Mouse (Mus musculus) MEL (cell line): ENCODE results near the gene Zfp513. TPM values are rescaled to one million over a fixed set of nuclear protein-coding genes. Genes with fewer than 3 reads are reported as not detected.

Experiments
- DNase-seq: peaks from one replicate; pipeline ENCODE4 v3.0.0; 2011; ENCODE audit warnings: low read depth, low spot score
- H3K27ac ChIP-seq: 2 replicates; pipeline ENCODE4 v1.5.1; 2012; ENCODE audit warnings: low read depth, mild to moderate bottlenecking, control low read depth, low read length, moderate library complexity; ENCODE audit not compliant: control insufficient read depth
- H3K27me3 ChIP-seq, 2 experiments: fragments of 150-350 bp in 1 of 2; sonication (generic) in 1 of 2; 2 replicates each; pipeline ENCODE4 v1.6.1; 2012; ENCODE audit warnings: low read length in 2 of 2, mild to moderate bottlenecking in 2 of 2, improper control_type of control experiment in 1 of 2, moderate library complexity in 1 of 2; ENCODE audit not compliant: insufficient read depth in 2 of 2, control insufficient read depth in 1 of 2
- H3K36me3 ChIP-seq, 2 experiments: 2 replicates each; pipeline ENCODE4 v1.6.1; 2012 to 2014; ENCODE audit warnings: low read length in 2 of 2, improper control_type of control experiment in 1 of 2, inconsistent platforms in 1 of 2, mild to moderate bottlenecking in 1 of 2; ENCODE audit not compliant: insufficient read depth in 2 of 2, control insufficient read depth in 1 of 2
- H3K4me1 ChIP-seq, 2 experiments: fragments of 150-350 bp in 1 of 2; sonication (generic) in 1 of 2; 2 replicates each; pipeline ENCODE4 v1.6.1; 2012; ENCODE audit warnings: low read length in 2 of 2, improper control_type of control experiment in 1 of 2, mild to moderate bottlenecking in 1 of 2; ENCODE audit not compliant: insufficient read depth in 2 of 2, control insufficient read depth in 1 of 2
- H3K4me3 ChIP-seq, 2 experiments: fragments of 150-350 bp in 1 of 2; sonication (generic) in 1 of 2; 2 replicates each; pipeline ENCODE4 v1.5.1; 2012; ENCODE audit warnings: low read depth in 2 of 2, low read length in 2 of 2, mild to moderate bottlenecking in 2 of 2, moderate library complexity in 2 of 2, control low read depth in 1 of 2, improper control_type of control experiment in 1 of 2; ENCODE audit not compliant: control insufficient read depth in 1 of 2, insufficient read depth in 1 of 2
- H3K79me2 ChIP-seq: 2 replicates; pipeline ENCODE4 v1.6.1; 2012; ENCODE audit warnings: mild to moderate bottlenecking, low read length, moderate library complexity; ENCODE audit not compliant: control insufficient read depth, poor library complexity, insufficient read depth
- H3K9ac ChIP-seq: 2 replicates; pipeline ENCODE4 v1.6.1; 2012; ENCODE audit warnings: low read depth, mild to moderate bottlenecking, control low read depth, low read length, moderate library complexity; ENCODE audit not compliant: control insufficient read depth, poor library complexity, severe bottlenecking
- H3K9me3 ChIP-seq: fragments of 150-350 bp; sonication (generic); replicated peaks from 2 replicates; pipeline ENCODE4 v1.6.1; 2012; ENCODE audit warnings: mild to moderate bottlenecking, low read length, improper control_type of control experiment, moderate library complexity; ENCODE audit not compliant: insufficient read depth
- BHLHE40 ChIP-seq: IDR thresholded peaks from 2 replicates; pipeline ENCODE4 v1.6.1; 2012; ENCODE audit warnings: low read depth, mild to moderate bottlenecking, inconsistent platforms, low read length, improper control_type of control experiment, borderline replicate concordance
- CHD1 ChIP-seq: IDR thresholded peaks from 2 replicates; pipeline ENCODE4 v1.6.1; 2012; ENCODE audit warnings: low read depth, mild to moderate bottlenecking, inconsistent platforms, low read length, improper control_type of control experiment
- CHD2 ChIP-seq: IDR thresholded peaks from 2 replicates; pipeline ENCODE4 v1.6.1; 2011; ENCODE audit warnings: low read length, improper control_type of control experiment
- CTCF ChIP-seq, 3 experiments: IDR thresholded peaks in 2 of 3; conservative IDR thresholded peaks in 1 of 3; 2 replicates each; pipeline ENCODE4 v1.5.1; 2011 to 2012; ENCODE audit warnings: low read length in 3 of 3, low read depth in 2 of 3, mild to moderate bottlenecking in 2 of 3, improper control_type of control experiment in 1 of 3, inconsistent platforms in 1 of 3, mixed read lengths in 1 of 3, moderate library complexity in 1 of 3; ENCODE audit not compliant: control insufficient read depth in 1 of 3, insufficient read depth in 1 of 3, poor library complexity in 1 of 3, severe bottlenecking in 1 of 3
- E2F4 ChIP-seq: IDR thresholded peaks from 2 replicates; pipeline ENCODE4 v1.6.1; 2011; ENCODE audit warnings: low read depth, low read length, improper control_type of control experiment, borderline replicate concordance
- EP300 ChIP-seq, 2 experiments: IDR thresholded peaks; 2 replicates each; pipeline ENCODE4 v1.6.1; 2011; ENCODE audit warnings: improper control_type of control experiment in 2 of 2, low read length in 2 of 2, low read depth in 1 of 2, mild to moderate bottlenecking in 1 of 2
- ETS1 ChIP-seq: IDR thresholded peaks from 2 replicates; pipeline ENCODE4 v1.6.1; 2012; ENCODE audit warnings: low read depth, mild to moderate bottlenecking, inconsistent platforms, low read length, improper control_type of control experiment, moderate library complexity
- GATA1 ChIP-seq: IDR thresholded peaks from 2 replicates; pipeline ENCODE4 v1.6.1; 2011; ENCODE audit warnings: low read depth, low read length, improper control_type of control experiment
- HCFC1 ChIP-seq: IDR thresholded peaks from 2 replicates; pipeline ENCODE4 v1.6.1; 2012; ENCODE audit warnings: low read depth, mild to moderate bottlenecking, inconsistent platforms, low read length, improper control_type of control experiment, moderate library complexity
- KAT2A ChIP-seq: conservative IDR thresholded peaks from 2 replicates; pipeline ENCODE4 v1.6.1; 2012; ENCODE audit warnings: low read depth, low read length, improper control_type of control experiment, inconsistent platforms
- MAFK ChIP-seq: IDR thresholded peaks from 2 replicates; pipeline ENCODE4 v1.6.1; 2011; ENCODE audit warnings: low read depth, mild to moderate bottlenecking, low read length, improper control_type of control experiment, borderline replicate concordance
- MAX ChIP-seq: IDR thresholded peaks from 2 replicates; pipeline ENCODE4 v1.6.1; 2011; ENCODE audit warnings: low read length, improper control_type of control experiment
- MAZ ChIP-seq: IDR thresholded peaks from 2 replicates; pipeline ENCODE4 v1.6.1; 2012; ENCODE audit warnings: low read depth, mild to moderate bottlenecking, inconsistent platforms, low read length, improper control_type of control experiment
- MEF2A ChIP-seq: IDR thresholded peaks from 2 replicates; pipeline ENCODE4 v1.6.1; 2014; ENCODE audit warnings: low read depth, mild to moderate bottlenecking, inconsistent platforms, low read length, improper control_type of control experiment; ENCODE audit not compliant: poor library complexity, insufficient replicate concordance, severe bottlenecking; ENCODE audit errors: extremely low read depth
- MXI1 ChIP-seq: IDR thresholded peaks from 2 replicates; pipeline ENCODE4 v1.6.1; 2011; ENCODE audit warnings: mild to moderate bottlenecking, low read depth, low read length, improper control_type of control experiment
- MYB ChIP-seq: IDR thresholded peaks from 2 replicates; pipeline ENCODE4 v1.6.1; 2011; ENCODE audit warnings: mild to moderate bottlenecking, low read depth, low read length, improper control_type of control experiment
- MYC ChIP-seq: IDR thresholded peaks from 2 replicates; pipeline ENCODE4 v1.6.1; 2011; ENCODE audit warnings: low read depth, mild to moderate bottlenecking, low read length, improper control_type of control experiment, moderate library complexity
- NRF1 ChIP-seq: IDR thresholded peaks from 2 replicates; pipeline ENCODE4 v1.6.1; 2014; ENCODE audit warnings: low read depth, mild to moderate bottlenecking, inconsistent platforms, low read length, improper control_type of control experiment, moderate library complexity; ENCODE audit not compliant: poor library complexity, insufficient read depth, severe bottlenecking
- POLR2A ChIP-seq, 2 experiments: IDR thresholded peaks; 2 replicates each; pipeline ENCODE4 v1.6.1; 2011 to 2012; ENCODE audit warnings: low read length in 2 of 2, mild to moderate bottlenecking in 2 of 2, control low read depth in 1 of 2, improper control_type of control experiment in 1 of 2, low read depth in 1 of 2, moderate library complexity in 1 of 2; ENCODE audit not compliant: control insufficient read depth in 1 of 2, insufficient read depth in 1 of 2, poor library complexity in 1 of 2
- POLR2AphosphoS2 ChIP-seq: IDR thresholded peaks from 2 replicates; pipeline ENCODE4 v1.6.1; 2011; ENCODE audit warnings: low read length, improper control_type of control experiment
- RAD21 ChIP-seq: IDR thresholded peaks from 2 replicates; pipeline ENCODE4 v1.6.1; 2011; ENCODE audit warnings: mild to moderate bottlenecking, low read depth, low read length, improper control_type of control experiment
- RCOR1 ChIP-seq: IDR thresholded peaks from 2 replicates; pipeline ENCODE4 v1.6.1; 2012; ENCODE audit warnings: low read depth, mild to moderate bottlenecking, inconsistent platforms, low read length, improper control_type of control experiment
- SIN3A ChIP-seq: IDR thresholded peaks from 2 replicates; pipeline ENCODE4 v1.6.1; 2012; ENCODE audit warnings: low read length, improper control_type of control experiment, inconsistent platforms
- SMC3 ChIP-seq: IDR thresholded peaks from 2 replicates; pipeline ENCODE4 v1.6.1; 2011; ENCODE audit warnings: low read depth, low read length, improper control_type of control experiment
- TAL1 ChIP-seq: IDR thresholded peaks from 2 replicates; pipeline ENCODE4 v1.6.1; 2012; ENCODE audit warnings: mild to moderate bottlenecking, inconsistent platforms, low read length, moderate library complexity, mixed read lengths
- TBP ChIP-seq: IDR thresholded peaks from 2 replicates; pipeline ENCODE4 v1.8.0; 2011; ENCODE audit warnings: low read depth, low read length, improper control_type of control experiment
- TCF12 ChIP-seq: IDR thresholded peaks from 2 replicates; pipeline ENCODE4 v1.6.1; 2014; ENCODE audit warnings: low read depth, mild to moderate bottlenecking, inconsistent platforms, low read length, improper control_type of control experiment, moderate library complexity
- UBTF ChIP-seq: IDR thresholded peaks from 2 replicates; pipeline ENCODE4 v1.6.1; 2012; ENCODE audit warnings: low read depth, mild to moderate bottlenecking, inconsistent platforms, low read length, improper control_type of control experiment, moderate library complexity, borderline replicate concordance; ENCODE audit not compliant: insufficient read depth
- USF1 ChIP-seq: IDR thresholded peaks from 2 replicates; pipeline ENCODE4 v1.6.1; 2014; ENCODE audit warnings: low read depth, mild to moderate bottlenecking, inconsistent platforms, low read length, improper control_type of control experiment, moderate library complexity
- USF2 ChIP-seq, 2 experiments: IDR thresholded peaks; 2 replicates each; pipeline ENCODE4 v1.6.1; 2011 to 2012; ENCODE audit warnings: improper control_type of control experiment in 2 of 2, low read length in 2 of 2, borderline replicate concordance in 1 of 2, inconsistent platforms in 1 of 2, low read depth in 1 of 2, mild to moderate bottlenecking in 1 of 2; ENCODE audit not compliant: insufficient read depth in 1 of 2
- ZKSCAN1 ChIP-seq: IDR thresholded peaks from 2 replicates; pipeline ENCODE4 v1.6.1; 2012; ENCODE audit warnings: low read depth, mild to moderate bottlenecking, inconsistent platforms, low read length, improper control_type of control experiment, moderate library complexity
- ZMIZ1 ChIP-seq: IDR thresholded peaks from 2 replicates; pipeline ENCODE4 v1.6.1; 2012; ENCODE audit warnings: low read depth, mild to moderate bottlenecking, inconsistent platforms, low read length, improper control_type of control experiment, moderate library complexity
- ZNF384 ChIP-seq: IDR thresholded peaks from 2 replicates; pipeline ENCODE4 v1.6.1; 2012; ENCODE audit warnings: low read depth, mild to moderate bottlenecking, inconsistent platforms, low read length, improper control_type of control experiment
- polyA plus RNA-seq, 2 experiments: library from polyadenylated mRNA; stranded (reverse) in 1 of 2; unstranded in 1 of 2; fragments of >175 nt in 1 of 2; fragments of >200 nt in 1 of 2; gene quantifications; 2 replicates each; pipeline versions ENCODE4 v1.2.1 to v1.2.4; 2012; ENCODE audit warnings: low replicate concordance in 2 of 2, low read depth in 1 of 2; ENCODE audit not compliant: insufficient read length in 2 of 2, insufficient read depth in 1 of 2, missing spikeins in 1 of 2
- total RNA-seq: library from RNA; depleted of rRNA; stranded (reverse); fragments of 300-350 nt; gene quantifications from 2 replicates; pipeline ENCODE4 v1.2.3, GENCODE M21; 2012

Zfp513 gene
- total and polyA plus RNA-seq, 3 experiments: 7.0 to 15.2 TPM; not detected in 1

DNA sequence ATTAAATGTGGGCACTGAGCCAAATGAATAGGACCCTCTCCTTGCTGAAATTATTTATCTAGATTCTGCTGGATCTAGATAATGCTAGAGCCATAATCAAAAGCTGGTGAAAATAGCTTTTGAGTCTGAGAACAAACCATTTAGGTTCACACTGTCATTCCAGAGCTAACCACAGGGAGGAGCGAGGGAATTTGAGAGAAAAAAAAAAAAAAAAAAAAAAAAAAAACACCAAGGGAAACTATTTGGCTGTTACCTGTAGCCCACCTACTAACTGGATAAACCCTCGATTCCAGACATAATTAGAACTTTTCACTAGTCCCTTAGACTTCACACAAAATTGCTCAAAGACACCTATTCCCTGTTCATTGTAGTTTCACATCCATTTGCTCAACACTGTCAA is 17.0 kb upstream of the Zfp513 start (continued):
- TF ChIP-seq POLR2A (IDR thresholded peaks at IDR 0.05; ENCODE audit: control insufficient read depth in 1 of 2, insufficient read depth in 1 of 2, low read depth in 1 of 2, low read length in 2 of 2, poor library complexity in 1 of 2): no peak
- 0 out of 2 replicates have a peak, but pooled peaks have one; percentile 58 for TF ChIP-seq POLR2AphosphoS2
- TF ChIP-seq TBP: no peak; the same call in 1 of the 2 replicates
- TF ChIP-seq MAZ: peak; percentile 38; the same call in 1 of the 2 replicates
- no peak for TF ChIP-seq MEF2A
- peak in 2 of 3 experiments; percentile 37 to 42; a peak in 3 of 6 replicates for TF ChIP-seq CTCF (IDR thresholded peaks at IDR 0.05 in 2 of 3, conservative IDR thresholded peaks at IDR 0.05 in 1 of 3; ENCODE audit: control insufficient read depth in 1 of 3, insufficient read depth in 1 of 3, low read depth in 2 of 3, low read length in 3 of 3, poor library complexity in 1 of 3, severe bottlenecking in 1 of 3)
- 0 out of 2 replicates have a peak, but pooled peaks have one; percentile 35 for TF ChIP-seq KAT2A
- peak; percentile 77 for TF ChIP-seq ETS1
- TF ChIP-seq USF2 (IDR thresholded peaks at IDR 0.05; ENCODE audit: borderline replicate concordance in 1 of 2, insufficient read depth in 1 of 2, low read depth in 1 of 2, low read length in 2 of 2): no peak

DNA sequence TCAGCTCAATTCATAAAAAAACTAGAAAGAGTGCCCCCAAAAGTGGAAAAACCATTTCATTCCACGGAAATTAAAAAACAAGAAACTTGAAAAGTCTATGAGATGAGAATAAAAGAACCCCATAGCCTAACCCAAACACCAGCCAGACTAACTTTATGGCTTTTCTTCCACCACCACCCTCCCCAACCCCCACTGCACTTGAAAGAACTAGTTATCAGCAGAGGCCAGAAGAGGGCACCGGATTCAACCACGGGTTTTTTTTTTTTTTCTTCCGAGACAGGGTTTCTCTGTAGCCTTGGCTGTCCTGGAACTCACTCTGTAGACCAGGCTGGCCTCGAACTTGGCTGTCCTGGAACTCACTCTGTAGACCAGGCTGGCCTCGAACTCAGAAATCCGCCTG is 16.2 kb upstream of the Zfp513 start:
- peak overlapping the region; percentile 43 to 74 for H3K4me3 ChIP-seq
- H3K36me3 ChIP-seq: peaks cover 25 to 50% of the 10 kb centered on the region in 2 experiments
- H3K9me3 ChIP-seq: no peaks in the 10 kb centered on the region
- peaks cover 67% of the 10 kb centered on the region for H3K79me2 ChIP-seq
- peak; percentile 90 for DNase-seq
- peak overlapping the region; percentile 24 for H3K9ac ChIP-seq
- peak overlapping the region; percentile 83 for H3K27ac ChIP-seq
- H3K4me1 ChIP-seq: peaks cover 21 to 22% of the 10 kb centered on the region in 2 experiments
- no peaks in the 10 kb centered on the region for H3K27me3 ChIP-seq
- TF ChIP-seq EP300 (IDR thresholded peaks at IDR 0.05; ENCODE audit: low read depth in 1 of 2, low read length in 2 of 2) (peak; percentile 77 to 80), UBTF (no peak), CHD2 (peak; percentile 66), CHD1 (peak; percentile 88; the same call in 1 of the 2 replicates), TCF12 (peak; percentile 90), CTCF (IDR thresholded peaks at IDR 0.05 in 2 of 3, conservative IDR thresholded peaks at IDR 0.05 in 1 of 3; ENCODE audit: control insufficient read depth in 1 of 3, insufficient read depth in 1 of 3, low read depth in 2 of 3, low read length in 3 of 3, poor library complexity in 1 of 3, severe bottlenecking in 1 of 3) (peak in 1 of 3 experiments; percentile 37; a peak in 2 of 6 replicates), MAFK (peak; percentile 34; the same call in 1 of the 2 replicates), SMC3 (peak; percentile 25; the same call in 1 of the 2 replicates), TAL1 (peak; percentile 80), ETS1 (peak; percentile 73), MYB (no peak), GATA1 (peak; percentile 86), ZKSCAN1 (peak; percentile 76; the same call in 1 of the 2 replicates), E2F4 (no peak), RAD21 (no peak), ZMIZ1 (0 out of 2 replicates have a peak, but pooled peaks have one; percentile 45), SIN3A (peak; percentile 67; the same call in 1 of the 2 replicates), HCFC1 (peak; percentile 61; the same call in 1 of the 2 replicates), NRF1 (no peak), USF1 (peak; percentile 14; the same call in 1 of the 2 replicates), MYC (peak; percentile 63; the same call in 1 of the 2 replicates), MXI1 (peak; percentile 78; the same call in 1 of the 2 replicates), MAX (no peak), MAZ (peak; percentile 76; the same call in 1 of the 2 replicates), ZNF384 (peak; percentile 98), BHLHE40 (peak; percentile 55), RCOR1 (peak; percentile 75), USF2 (IDR thresholded peaks at IDR 0.05; ENCODE audit: borderline replicate concordance in 1 of 2, insufficient read depth in 1 of 2, low read depth in 1 of 2, low read length in 2 of 2) (no peak)
